Mouse (Mus musculus): ENCODE data around the gene Ovca2.

The Ovca2 gene

DNA sequence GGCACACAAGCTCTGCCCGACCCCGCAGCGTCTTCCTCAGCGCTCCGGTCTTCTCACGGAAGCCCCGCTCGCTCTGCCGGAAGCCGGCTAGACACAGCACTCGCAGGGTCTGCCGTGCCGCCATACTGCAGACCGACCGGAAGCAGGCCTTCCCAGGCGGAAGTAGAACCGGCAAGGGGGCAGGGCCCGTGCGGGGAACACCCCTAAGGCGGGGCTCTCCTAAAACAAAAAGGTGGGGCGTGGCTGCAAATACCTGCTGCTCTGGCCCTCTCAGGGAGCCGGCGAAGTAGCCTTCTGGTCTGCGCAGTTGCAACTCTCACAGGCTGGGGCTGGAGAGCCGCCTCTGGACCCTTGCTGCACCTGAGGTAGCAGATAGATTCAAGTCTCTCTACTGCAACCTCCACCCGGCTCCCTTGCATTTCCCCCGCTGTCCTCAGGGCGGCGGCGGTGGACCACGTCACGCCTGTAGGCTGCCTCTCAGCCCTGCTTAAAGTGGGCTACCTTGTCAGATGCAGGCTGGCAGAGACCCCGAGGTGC, at the start of gene Ovca2:
Gene Ovca2, minus strand, starts transcription at position 164 of the 537 bp plus-strand sequence.
- peak; percentile 70 to 84 for DNase-seq (ENCODE audit: low read depth in 1 of 2, low spot score in 2 of 2)

DNA sequence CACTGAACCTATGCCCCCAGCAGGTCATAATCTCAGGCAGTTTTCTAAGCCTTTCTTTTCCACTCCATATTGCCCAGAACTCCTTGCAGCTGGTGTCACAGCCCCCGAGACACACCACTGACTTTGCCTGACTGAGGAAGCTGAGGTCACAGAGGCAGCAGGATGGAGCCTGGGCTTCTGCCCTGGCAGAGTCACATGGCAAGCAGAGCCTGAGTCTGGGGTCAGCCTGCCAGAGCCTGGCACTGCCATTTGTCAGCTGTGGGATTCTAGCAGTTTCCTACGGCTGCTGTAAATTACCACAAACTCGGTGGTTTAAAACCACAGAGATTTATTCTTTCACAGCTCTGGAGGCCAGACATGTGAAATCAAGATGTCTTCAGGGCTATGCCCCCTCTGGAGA, 49.0 kb upstream of the Ovca2 start:
- DNase-seq (ENCODE audit: low read depth in 1 of 2, low spot score in 2 of 2) = no peak

DNA sequence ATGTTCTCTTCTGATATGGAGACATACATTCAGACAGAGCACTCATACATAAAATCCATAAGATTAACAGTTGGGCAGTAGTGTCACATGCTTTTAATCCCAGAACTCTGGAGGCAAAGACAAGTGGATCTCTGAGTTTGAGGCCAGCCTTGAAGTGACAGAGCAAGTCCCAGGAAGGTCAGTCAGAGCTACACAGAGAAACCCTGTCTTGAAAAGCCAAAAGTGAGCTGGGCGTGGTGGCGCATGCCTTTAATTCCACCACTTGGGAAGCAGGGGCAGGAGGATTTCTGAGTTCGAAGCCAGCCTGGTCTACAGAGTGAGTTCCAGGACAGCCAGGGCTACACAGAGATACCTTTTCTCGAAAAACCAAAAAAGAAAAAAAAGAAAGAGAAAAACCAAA, 46.2 kb upstream of the Ovca2 start:
- no peak for DNase-seq (ENCODE audit: low read depth in 1 of 2, low spot score in 2 of 2)

DNA sequence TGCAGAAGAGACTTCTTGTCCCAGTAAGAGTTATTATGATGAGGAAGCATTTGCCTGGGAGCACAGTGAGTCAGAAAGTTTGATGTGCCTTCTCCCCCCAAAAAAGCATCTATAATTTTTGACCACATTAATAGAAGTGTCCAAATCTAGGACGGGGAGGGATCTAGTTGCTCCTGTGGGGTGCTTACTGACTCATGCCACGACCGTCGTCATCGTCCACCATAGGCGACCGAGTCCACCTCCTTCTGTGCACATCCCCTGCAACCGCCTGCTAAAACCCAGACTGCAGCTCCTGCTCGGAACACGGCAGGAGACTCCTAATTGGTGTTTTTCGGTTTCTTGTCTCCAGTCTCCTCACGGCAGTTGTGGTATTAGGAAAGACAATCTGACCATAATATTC, 45.4 kb upstream of the Ovca2 start:
- no peak for DNase-seq (ENCODE audit: low read depth in 1 of 2, low spot score in 2 of 2)

DNA sequence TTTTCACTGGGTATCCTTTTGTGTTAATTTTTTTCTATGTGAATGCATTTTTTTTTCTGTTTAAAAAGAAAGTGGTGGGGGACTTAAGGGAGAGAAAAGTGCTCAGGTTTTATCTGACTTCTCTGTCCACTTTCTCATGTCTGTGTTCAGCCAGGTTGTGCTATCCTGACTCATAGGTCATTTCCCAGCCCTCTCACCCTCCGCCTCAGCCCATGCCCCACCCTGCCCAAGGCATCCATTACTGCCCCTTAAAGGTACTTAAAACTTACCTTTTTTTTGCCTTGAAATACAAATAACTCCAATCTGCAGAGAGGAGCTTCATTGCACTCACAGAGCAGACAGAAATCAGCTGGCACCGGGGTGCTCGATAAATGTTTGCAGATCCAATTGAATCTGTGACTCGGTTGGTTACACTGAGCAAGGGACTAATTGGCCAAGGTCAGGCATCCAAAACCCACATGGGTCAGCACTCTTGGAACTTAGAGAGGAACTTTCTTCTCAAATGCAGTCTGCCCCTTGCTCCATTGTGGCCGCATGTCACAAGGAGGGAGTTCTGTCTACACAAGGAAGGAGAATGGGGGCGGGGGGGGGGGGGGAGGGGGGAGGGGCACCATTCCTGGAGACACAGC, 42.0 kb upstream of the Ovca2 start:
- DNase-seq (ENCODE audit: low read depth in 1 of 2, low spot score in 2 of 2) = no peak

DNA sequence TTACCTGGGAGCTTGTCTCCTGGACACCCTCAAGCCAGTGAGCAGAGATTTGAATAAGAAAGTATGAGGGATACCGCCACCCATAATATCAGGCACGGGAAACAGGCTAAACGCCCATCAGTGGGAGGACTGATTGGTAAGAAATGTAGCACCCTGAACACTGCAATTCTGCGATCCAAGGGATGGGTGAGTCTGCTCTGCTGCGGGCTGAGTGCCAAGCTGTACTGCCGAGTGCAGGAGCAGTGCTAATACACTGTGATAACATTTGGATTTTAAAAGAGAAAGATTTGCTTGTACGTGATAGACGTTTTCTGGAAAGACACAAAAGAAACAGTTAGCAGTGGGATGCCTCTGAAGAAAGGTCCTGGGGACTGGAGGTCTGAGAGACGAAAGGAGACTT, 41.5 kb upstream of the Ovca2 start:
- DNase-seq (ENCODE audit: low read depth in 1 of 2, low spot score in 2 of 2) = no peak

DNA sequence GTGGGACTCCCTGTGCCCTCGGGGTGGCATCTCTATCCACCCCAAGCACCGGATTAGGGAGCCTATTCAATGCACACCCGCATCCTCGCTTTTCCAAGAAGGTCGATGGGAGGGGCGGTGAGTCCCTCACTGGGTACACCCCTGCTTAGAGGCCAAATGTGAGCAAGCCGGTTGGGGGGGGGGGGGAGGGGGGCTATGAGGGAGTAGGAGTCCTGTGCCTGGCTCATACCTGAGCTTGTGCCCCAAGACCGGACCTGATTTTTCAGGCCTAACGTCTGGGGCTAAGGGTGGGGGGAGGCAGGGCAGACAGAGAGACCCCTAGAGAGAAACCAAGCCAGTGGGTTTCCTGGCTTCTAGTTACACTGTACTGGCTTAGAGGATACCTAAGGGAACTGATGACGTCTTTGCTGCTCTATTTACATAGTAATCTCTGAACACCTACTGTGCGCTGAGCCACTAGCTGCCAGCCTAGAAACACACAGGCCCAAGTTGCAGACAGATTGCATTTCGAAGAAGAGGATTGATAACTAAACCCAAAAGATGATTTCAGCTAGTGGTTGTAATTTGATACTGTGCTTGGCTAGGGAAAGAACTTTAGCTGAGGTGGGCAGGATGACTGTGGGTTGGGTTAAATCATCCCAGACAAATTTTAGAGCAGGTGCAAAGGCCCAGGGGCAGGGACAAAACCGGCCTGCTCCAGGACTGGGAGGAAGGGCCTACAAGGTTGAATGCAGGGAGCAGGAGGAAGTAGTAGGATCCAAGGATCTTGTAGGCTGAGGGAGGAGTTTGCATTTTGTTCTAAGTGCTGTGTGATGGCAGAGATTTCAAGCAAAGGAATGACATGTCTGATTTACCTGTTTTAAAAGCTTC, 35.7 kb upstream of the Ovca2 start:
- no peak for DNase-seq (ENCODE audit: low read depth in 1 of 2, low spot score in 2 of 2)

DNA sequence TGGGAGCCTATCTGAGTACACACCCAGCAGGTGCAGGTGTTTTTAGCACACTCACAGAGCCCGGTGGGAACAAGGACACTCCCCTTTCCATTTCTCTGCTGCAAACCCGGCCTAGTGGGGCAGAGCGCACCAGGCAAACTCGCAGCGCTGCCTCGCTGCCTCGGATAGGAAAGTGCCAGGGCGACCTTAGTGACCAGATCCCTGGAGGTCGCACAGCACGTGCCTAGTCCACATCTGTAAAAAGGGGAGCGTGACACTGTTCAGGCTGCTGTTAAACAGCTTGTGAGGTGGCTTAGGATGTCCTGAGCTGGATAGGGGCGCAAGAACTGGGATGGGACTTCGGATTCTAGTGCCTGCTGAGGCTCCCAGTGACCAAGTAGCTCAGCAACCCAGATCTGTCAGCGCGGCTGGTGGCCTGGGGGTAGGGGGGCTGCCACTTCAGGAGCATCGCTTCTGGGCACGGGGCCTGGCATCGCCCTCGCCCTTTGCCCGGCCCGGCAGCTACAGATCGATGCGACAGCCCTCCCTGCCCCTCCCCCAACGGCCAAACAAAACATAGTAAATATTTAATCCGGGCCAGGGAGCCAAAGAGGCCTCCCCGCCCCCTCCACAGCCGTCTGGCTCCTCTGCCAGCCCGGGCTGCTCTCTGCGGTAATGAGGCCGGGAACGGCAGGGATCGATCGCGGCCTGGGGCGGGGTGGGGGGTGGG, 34.9 kb upstream of the Ovca2 start:
- DNase-seq (ENCODE audit: low read depth in 1 of 2, low spot score in 2 of 2) = no peak

DNA sequence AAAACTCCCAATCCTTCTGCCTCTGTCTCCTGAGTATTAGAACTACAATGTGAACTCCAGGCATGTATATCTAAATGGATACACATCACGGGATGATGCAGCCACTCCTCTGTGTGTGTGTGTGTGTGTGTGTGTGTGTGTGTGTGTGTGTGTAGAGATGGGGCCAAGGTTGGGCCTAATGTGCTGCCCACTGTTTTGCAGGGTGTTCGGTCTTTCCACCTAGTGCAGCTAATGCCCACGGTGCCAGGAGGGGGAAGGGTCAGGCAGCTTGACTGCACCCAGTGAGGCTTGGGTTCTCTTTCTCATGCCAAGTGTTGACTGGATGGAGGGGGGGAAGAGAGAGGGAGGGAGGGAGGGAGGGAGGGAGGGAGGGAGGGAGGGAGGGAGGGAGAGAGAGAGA, 34.2 kb upstream of the Ovca2 start:
- DNase-seq (ENCODE audit: low read depth in 1 of 2, low spot score in 2 of 2) = no peak

DNA sequence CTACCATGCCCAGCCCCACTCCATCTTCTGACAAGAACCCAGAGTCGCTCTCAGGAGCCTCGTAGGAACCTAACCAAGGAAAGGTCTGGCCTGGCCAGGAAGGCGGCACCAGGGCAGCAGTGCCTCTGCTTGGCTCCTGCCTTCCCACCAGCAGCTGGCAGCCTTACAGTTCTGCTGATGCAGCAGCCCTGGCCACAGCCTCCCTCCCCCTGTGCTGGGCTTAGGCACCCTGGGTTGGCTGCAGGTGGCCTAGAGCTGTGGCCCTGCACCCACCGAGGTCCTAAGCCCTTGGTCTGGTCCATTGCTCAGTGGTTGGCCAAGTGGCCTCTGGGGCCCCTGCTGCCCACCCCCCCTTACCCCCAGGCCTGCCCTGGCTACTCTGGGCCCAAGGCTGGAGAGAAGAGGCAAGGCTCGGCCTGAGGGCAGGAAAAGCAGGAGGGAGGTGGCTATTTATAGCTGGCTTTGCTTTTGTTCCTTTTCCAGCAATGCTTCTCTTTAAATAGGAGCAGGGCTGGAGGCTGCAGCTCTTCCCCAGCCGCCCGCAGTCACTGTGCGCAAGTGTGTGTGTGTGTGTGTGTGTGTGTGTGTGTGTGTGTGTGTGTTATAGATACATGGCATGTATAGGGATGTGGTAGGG, 33.5 kb upstream of the Ovca2 start:
- DNase-seq (ENCODE audit: low read depth in 1 of 2, low spot score in 2 of 2) = no peak

DNA sequence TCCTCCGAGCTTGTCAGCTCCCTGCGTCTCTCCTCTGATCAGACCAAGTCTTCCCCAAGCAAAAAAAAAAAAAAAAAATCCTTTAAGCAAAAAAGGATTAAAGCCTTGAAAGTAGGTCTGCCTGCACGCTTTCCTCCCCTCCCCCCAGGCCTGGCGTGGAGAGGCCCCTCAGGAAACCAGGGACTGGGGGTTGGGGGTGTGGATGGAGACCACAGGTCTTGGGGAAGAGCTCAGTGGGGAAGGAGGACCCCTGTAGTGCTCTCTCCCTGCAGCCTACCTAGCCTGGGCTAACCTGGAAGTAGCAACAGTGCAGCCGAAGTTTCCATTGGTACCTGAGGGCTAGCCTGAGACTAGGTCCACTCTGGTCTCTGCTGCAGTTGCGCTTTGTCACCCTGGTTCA, 32.1 kb upstream of the Ovca2 start:
- no peak for DNase-seq (ENCODE audit: low read depth in 1 of 2, low spot score in 2 of 2)

DNA sequence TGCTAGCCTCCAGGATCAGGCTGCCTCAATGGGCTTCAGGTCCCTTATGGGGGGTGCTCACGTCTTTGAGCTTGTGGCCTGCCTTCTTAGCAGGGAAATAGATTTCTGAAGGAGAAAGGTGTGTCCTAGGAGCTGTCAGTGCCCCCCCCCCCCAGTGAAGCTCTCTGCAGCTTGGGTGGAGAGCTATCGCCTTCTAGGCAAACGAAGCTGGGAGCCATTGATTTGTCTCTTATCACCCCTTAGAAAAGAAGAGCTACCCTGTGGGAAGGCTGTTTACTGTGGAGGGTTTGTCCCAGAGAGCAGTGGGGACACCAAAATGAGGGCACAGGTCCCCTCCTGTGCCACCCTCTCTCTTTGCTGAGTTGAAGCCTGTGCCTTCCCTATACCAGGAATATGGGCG, 31.5 kb upstream of the Ovca2 start:
- DNase-seq (ENCODE audit: low read depth in 1 of 2, low spot score in 2 of 2) = no peak

DNA sequence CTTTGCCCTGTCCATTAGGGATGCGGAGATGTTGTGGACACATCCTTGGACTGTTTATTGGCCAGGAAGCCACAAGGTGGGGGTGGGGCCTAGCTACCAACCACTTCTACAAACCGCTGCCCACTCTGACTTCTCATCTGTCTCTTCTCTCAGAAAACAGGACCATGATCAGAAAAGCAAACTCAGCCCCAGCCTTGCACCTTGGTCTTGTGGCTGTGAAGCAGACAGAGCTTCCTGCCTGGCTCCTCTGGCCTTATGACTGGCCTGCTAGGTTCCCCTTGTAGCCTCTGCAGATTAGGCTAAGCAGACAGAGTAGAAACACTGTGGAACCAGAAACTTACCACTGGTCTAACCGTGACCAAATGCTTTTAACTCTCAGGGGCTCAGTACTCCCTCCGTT, 30.7 kb upstream of the Ovca2 start:
- no peak for DNase-seq (ENCODE audit: low read depth in 1 of 2, low spot score in 2 of 2)

DNA sequence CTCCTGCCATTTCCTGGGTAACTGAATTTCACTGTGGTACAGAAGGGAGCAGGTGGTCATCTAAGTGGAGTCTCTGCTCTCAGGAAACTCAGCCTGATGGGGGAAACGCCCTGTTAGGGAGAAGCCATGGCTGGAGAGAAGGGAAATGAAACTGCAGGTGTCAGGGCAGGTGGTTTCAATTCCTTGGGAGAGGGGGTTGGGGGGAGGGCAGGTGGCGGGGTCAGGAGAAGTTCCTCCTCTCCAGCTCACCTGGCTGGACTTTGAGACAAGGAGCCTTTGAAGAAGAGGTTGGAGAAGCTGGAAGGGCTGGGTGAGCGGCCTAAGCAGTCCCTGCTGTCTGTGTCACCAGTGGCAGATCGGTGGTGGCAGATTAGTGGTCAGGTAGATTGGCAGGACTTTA, 27.7 kb upstream of the Ovca2 start:
- no peak for DNase-seq (ENCODE audit: low read depth in 1 of 2, low spot score in 2 of 2)

DNA sequence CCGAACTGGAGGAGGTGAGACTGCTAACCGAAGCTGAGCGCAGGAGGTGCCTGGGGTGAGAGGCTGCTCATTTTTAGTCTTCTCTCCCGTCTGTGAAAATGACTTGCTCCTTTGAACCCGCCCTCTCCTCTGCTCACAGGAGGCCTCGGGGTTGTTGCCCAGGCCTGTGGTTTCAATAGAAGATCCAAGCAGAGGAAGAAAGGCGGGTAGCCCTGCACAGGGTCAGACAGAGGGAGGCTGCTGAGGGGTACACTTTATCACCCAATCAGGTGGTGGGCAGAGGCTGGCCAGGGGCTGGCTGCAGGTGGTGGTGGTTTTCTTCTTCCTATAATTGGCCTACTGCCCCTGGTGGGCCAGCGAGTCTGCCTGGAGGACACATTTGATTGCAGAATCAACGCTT, 25.8 kb upstream of the Ovca2 start:
- no peak for DNase-seq (ENCODE audit: low read depth in 1 of 2, low spot score in 2 of 2)

DNA sequence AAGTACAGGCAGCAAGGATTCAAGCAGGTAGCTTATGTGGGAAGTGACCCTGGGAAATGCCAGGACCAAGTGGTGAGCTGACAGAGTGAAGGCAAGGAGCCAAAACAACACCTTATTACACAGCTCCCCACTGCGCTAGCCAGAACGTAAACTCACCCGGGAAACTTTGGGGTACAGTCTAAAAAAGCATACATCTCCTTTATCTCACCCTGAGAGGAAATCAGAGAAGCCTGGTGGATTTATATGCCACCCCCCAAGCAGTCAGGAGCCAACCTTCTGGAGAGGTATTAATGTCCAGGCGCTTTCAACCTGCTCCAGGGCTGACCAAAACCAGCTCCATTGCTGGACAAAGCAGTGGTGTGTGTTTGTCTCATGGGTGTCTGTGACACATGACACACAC, 25.3 kb upstream of the Ovca2 start:
- no peak for DNase-seq (ENCODE audit: low read depth in 1 of 2, low spot score in 2 of 2)

DNA sequence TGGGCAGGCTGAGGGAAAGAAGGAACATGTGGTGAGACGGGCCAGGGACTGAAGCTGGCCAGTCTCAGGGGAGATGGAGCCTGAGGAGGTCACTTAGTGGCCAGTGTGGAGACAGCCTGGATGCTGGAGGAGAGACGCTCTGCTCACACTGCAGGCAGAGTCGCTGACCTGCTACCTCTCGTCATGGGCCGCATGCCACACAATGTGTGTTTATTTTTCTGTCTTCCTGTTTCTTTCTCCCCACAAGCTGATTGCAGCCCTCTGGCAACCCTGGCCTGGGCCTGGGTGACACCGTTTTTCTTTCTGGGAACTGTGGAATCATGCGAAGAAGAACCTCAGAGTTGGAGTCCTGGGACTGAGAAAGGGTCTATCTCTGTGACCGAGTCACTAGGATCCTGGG, 23.1 kb upstream of the Ovca2 start:
- no peak for DNase-seq (ENCODE audit: low read depth in 1 of 2, low spot score in 2 of 2)

DNA sequence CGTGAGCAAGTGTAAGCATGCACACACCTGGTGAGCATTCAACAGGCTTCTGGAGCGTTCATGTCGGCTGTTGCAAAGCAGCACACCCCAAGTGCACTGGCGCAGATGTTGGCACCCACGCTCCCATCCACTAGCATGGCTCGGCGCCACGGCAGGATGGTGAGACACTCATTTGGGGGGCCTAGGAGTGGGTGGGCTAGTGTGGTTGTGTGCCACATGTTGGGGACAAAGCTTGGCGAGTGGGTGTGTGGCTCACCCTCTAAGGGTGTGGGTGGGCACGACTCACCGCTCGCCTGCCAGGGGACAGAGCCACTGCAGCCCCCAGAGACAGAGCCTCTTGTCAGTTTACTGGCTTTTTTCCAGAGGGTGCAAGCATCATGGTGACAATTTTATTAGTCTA, 22.3 kb upstream of the Ovca2 start:
- no peak for DNase-seq (ENCODE audit: low read depth in 1 of 2, low spot score in 2 of 2)

DNA sequence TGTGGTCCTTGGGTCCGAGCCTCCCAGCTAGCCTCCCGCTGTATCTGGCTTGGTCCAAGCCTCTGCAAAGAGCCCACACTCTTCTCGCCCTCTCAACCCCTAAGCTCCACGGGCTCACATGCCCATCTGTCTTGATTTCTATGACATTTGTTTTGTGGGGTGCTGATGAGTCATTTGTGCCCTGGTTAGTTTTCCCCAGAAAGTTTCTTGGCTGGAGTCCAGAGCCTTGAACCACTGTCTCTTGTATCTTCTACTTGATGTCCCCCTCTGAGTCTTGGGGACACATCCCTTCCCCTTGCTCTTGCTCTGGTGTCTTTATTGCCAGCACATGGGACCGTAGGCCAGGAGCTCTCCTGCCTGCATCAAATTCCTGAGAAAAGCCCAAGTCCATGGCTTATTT, 21.3 kb upstream of the Ovca2 start:
- DNase-seq (ENCODE audit: low read depth in 1 of 2, low spot score in 2 of 2) = no peak

DNA sequence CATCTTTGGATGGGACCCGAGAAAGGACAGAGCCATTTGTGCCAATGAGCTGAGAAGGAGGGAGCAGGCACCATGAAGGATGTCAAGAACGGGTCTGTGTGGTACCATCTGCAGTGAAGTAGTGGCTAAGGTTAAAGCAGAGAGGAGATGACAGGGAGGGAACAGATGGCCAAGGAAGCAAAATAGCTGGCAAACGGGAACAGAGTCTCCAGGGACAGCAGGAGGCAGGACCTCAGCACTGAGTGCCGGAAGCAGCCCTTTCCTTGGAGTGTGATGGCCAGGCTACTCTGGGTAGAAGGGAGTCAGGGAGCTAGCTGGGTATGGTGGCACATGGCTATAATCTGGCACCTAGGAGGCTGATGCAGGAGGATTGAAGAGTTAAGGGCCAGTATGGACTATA, 20.2 kb upstream of the Ovca2 start:
- DNase-seq (ENCODE audit: low read depth in 1 of 2, low spot score in 2 of 2) = no peak

DNA sequence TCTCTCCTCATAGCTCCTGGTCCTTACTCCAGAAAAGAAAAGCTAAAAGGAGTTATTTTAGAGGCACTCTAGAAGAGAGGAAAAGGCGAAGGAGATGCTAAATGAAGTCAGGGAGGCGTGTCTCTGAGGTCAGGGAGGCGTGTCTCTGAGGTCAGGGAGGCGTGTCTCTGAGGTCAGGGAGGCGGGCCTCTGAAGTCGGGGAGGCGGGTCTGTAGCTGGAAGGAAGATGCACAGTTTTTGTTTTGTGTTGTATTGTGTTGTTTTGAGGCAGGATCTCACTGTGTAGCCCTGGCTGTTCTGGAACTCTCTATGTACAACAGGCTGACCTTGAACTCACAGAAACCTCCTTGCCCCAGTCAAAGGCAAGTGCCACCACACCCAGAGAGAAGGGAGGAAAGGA, 19.3 kb upstream of the Ovca2 start:
- DNase-seq (ENCODE audit: low read depth in 1 of 2, low spot score in 2 of 2) = no peak

DNA sequence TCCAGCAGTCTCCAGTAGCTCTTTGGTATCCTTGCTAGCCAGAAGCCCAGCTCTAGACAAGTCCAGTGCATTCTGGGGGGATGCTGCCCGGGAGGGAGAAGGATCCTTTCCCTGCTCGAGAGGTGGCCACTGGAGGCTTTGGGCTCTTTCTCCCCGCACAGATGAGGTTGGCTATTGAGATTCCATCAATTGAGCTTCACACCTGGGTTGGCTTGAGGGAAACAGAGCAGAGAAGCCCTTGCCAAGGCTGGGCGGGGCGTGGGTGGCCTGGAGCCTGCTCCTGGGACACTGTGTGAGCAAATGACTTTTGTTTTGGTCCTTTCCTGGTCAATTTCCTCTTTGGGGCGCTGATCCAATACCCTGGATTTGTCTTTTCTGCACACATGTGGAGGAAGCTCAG, 17.5 kb upstream of the Ovca2 start:
- DNase-seq (ENCODE audit: low read depth in 1 of 2, low spot score in 2 of 2) = no peak
